Mouse (Mus musculus) left cerebral cortex, adult 8-10 months (tissue): Measurements from ENCODE around the gene Tac2. TPM values are rescaled to one million over a fixed set of nuclear protein-coding genes. Genes with fewer than 3 reads are reported as not detected.

Experiments
- DNase-seq, 2 experiments: peaks; one replicate each; pipeline ENCODE4 v3.0.0; 2022; ENCODE audit warnings: low spot score in 2 of 2
- total RNA-seq, 4 experiments: library from RNA; stranded (reverse); gene quantifications; 2 replicates each; pipeline ENCODE4 v1.2.4; 2022

The Tac2 gene
- 10 to 100 TPM; 13.0 to 20.5 (median 16.5) TPM for total RNA-seq

DNA sequence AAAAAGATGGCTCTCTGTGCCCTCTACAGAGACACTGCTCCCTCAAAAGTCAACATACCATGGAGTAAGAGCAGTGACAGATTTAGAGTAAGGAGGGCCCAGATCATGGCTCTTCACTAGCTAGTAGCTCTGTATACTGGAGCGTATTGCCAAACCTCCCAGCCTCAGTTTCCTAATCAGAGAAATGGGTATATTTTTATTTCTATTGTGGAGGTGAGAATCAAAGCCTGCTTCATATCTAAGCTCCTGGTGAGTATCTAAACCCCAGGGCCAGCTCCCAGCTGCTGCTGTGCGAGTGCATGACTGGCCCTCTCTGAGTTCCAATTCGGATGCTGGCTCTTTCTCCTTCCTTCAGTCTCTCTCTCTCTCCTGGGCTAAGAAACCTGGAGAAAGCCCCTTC is at the start of gene Tac2:
Tac2 (plus strand) TSS at position 301 of the 400 bp plus-strand sequence.
- no peak for DNase-seq

DNA sequence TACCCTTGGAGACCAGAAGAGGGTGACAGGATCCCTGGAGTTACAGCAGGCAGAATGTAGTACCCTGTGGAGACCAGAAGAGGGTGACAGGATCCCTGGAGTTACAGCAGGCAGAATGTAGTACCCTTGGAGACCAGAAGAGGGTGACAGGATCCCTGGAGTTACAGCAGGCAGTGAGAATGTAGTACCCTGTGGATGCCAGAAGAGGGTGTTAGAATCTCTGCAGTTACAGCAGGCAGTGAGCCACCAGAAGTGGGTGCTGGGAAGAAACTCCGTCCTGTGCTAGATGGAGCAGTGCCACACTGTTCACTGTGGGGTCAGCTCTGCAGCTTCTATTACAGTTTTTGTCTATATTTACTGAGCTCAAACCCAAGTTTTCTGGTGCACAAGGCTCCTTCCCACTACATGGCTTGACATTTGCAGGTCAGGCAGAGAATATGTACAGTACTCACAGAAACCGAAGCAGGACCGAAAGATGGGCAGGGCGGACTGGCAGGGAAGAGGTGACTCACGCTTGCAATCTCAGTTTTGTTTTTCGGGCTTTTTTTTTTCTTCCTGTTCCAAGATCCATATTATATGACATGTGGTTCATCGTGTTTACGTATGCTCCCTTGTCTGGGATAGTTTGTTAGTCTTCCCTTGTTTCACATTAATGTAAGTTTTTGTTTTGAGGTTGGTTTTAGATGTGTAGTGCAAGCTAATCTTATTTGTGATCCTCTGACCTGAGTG is 49.3 kb upstream of the Tac2 start:
- peak in 1 of 2 experiments; percentile 88 for DNase-seq

DNA sequence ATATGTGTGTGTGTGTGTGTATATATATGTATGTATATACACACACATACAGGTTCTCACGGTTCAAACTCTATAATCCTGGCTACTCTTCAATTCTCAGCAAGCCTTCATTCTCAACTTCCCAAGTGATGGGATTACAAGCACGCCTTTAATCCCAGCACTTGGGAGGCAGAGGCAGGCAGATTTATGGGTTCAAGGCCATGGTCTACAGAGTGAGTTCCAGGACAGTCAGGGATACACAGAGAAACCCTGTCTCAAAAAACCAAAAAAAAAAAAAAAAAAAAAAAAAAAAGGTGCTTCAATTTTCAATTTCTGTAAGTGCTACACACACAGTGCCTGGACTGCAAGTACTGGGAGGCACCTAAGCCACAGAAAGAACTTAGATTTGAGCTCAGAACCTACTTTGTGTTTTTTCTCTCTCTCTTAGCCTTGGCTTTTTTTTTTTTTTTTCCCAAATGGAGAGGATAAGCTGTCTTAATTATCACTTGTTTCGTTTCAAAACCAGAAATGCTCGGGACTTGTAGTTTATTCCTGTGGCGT is 48.3 kb upstream of the Tac2 start:
- no peak for DNase-seq

DNA sequence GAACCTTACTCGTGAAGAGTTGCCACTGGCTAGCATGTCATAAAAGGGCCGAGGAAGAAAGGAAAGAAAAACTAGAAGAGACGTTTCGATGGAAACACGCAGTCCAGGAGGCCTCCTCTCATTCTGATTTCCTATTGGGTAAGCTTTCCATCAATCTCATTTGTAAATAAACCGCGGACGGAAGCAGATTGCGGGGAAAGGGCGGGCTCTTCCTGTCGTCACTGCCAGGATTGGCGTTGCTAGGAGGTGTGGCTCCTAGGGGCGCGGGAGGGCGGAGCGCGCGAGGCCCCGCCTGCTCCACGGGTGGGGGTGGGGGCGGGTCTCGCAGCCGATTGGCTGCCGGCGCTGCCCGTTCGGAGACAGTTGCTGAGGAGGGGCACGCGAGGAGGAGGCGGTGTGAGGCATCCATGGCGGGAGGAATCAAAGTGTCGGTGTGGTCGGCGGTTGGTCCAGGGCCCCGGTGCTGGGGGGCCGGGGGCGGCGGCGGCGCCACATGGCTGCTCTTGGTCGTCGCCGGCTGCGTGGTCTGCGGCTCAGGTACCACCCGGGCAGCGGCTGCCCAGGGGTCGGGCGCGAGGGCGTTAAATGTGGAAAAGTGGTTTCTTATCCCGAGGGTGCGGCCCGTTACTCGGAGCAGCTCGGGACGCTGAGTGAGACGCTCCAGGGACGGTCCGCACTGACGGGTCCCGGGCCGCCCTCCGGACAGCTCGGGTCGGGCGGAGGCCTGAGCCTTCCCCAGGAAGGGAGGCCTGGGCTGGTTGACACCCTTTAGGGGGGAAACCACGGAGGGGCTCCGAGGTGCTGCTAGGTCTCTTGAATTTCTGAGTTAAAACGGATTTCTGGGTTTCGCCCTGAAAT is 47.4 kb upstream of the Tac2 start:
- peak; percentile 60 to 95 for DNase-seq

DNA sequence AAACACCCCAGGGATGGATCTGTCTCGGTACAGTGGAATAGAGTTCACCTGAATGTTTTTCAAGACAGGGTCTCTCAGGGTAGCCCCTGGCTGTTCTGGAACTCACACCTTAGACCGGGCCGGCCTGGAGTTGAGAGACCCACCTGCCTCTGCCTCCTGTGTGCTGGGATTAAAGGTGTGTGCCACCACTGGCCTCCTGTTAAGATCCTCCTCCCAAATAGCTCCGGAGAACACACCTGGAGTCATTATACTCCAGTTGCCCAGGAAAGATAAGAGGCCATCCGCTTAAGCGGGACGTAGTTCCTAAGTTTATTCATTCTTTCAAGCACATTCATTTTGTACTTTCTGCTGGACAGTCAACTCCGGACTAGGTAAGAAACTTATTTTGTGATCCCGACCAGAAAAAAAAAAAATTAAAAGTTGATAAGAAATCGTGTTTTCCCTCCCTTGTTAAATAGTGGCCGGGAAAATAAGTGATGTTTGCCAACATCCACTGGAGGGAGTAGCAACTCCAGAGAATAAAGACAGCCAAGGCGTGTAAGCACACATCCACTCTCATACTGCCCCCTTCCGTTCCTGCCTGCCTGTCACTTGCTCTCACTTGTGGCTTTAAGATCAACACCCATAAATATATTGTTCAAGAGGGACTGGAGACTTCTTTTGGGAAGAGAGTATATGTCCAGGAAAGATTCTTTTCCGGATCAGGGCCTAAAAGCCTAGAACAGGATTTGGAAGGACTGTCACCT is 46.5 kb upstream of the Tac2 start:
- peak in 1 of 2 experiments; percentile 52 for DNase-seq

DNA sequence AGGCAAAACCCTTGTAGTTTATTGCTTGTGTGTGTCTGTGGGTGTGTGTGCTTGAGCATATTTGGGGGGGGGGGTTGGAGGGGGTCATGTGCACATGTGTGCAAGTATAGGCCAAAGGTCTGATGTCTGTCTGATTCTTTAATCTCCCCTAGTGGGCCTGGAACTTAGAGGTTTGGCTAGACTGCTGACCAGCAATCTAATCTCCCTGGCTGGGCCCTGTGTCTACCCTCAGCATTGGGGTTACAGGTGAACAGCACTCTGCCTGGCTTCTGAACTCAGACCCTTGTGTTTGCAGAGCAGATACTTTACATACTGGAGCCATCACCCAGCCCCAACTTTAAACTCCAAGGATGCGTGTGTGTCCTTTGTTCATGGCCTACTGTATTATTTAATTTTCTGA is 45.1 kb upstream of the Tac2 start:
- no peak for DNase-seq

DNA sequence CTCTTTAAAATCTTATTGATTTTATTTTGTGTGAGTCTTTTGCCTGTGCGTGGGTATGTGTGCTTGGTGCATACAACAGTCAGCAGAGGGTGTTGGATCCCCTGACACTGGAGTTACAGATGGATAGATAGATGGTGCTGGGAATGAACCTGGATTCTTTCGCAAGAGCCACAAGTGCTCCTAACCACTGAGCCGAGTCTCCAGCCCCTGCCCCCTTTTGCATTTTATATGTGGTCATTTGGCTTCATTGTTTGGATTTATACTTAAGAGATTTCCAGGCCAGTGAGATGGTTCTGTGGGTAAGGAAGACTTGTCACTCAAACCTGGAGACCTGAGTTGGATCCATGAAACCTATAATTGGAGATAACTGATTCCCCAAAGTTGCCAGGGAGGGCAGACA is 44.4 kb upstream of the Tac2 start:
- DNase-seq = no peak

DNA sequence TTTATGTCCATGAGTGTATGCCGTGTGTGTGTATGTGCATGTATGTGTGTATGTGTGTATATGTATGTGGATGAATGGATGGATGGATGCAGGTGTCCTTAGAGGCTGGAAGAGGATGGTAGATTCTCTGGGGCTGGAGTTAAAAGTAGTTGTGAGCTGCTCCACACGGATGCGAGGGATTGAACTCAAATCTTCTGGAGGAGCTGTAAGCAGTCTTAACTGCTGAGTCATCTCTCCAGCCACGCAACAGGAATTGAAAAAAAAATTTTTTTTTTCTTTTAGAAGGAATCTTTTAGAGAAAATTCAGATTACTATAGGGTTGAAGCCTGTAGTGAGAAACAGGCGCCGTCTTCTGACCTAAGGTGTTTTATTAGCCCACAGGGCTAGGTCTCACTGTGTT is 41.4 kb upstream of the Tac2 start:
- DNase-seq = no peak

DNA sequence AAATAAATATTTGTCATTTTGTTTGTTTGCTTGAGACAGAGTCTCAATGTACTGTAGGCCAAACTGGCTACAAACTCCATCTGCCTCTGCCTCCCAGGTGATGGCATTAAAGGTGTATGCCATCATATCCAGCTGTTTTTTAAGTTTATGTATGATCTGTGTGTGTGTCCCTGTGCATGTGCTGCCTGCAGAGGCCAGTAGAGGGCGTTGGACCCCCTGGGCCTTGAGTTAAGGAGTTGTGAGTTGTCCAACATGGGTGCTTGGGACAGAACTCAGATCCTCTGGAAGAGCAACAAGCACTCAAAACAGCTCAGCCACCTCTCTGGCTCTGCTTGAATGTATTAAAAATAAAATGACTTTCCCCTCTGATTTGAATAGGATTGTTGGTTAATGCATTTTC is 33.2 kb upstream of the Tac2 start:
- no peak for DNase-seq

DNA sequence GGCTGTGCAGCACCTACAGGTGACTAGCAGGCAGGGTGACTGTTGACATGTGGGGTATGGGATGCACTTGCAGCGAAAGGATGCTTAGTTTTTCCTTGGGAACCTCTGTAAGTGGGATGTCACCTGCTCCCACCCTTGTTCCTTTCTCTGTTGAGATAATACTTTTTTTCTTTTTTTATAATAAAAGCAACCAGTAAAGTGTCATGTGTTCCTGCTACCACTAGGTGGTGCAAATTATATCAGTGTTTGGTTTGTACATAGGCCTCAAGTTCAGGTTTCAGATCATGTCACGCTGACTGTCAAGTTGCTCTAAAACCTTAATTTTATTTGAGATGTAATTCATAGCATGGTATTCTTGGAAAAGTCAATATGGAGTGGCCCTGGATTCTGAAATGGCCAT is 29.6 kb upstream of the Tac2 start:
- no peak for DNase-seq

DNA sequence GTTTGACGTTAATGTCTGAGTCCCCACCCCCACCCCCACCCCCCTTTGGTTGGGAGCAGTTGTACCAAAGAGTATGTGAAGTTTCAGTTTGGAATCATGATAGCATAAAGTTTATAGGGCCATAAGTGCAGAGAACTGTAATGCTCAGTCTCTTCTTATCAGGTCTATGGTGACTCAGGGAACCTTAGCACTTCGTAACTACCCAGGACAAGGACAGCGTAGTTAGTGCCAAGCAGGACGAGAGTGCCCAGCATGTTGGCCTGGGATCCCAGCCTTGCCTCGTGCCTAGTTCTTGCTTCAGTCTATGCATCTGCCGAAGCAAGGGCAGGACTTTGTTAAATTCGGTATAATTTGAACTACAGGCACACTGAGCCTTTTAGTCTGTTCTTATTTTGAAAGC is 28.5 kb upstream of the Tac2 start:
- no peak for DNase-seq

DNA sequence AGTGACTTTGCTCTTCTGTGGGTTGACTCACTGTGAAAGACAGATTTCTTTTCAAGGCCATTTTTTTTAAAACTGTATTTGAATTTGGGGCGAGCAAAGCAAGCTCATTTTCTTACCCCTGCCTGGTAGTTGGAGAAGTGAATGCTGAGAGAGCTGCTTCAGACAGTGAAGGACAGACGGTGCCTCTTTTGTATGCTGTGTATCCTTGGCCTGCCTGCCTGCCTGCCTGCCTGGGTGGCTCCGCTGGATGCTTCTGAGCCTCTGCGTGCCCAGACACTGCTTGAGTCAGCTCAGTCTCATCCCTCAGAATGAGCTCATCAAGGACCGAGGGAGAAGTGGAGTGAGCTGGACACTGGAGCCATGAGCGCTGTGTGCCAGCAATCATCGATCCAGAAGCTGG is 25.3 kb upstream of the Tac2 start:
- no peak for DNase-seq

DNA sequence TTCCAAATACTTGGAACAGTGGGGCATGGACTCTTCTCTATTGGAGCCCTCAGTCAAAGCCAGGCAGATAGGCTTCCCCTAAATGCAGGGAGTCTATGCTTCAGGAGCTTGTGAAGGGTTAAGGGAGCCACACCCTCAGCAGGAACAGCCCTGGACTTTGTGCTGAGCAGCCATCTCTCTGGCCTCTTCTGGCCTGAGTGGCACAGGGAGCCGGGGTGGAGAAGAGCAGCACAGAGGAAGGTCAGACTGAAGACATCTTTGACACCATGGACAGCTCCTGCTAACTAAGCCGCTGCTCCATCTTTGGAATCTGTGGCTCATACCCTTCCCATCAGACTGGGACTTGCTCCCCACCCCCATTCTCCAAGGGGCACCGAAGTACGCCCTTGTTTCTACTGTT is 21.0 kb upstream of the Tac2 start:
- no peak for DNase-seq

DNA sequence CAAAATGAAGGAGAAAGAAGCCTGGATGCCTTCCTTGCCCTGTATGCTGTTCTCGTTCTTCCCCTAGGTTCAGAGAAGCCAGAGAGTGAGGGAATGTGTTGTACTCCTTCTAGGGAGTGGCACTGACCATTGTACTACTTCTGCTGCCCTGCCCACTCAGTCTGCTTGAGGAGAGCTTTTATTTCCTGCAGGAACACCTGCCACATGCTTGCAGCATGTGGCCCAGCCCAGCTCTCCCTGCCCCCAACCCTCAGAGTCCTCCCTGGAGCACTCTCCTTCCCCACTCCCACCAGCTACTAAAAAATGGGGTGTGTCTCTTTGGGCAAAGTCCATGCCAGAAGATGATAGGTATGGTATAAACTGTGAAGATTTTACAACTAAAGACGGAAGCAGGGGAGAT is 20.0 kb upstream of the Tac2 start:
- DNase-seq = no peak

DNA sequence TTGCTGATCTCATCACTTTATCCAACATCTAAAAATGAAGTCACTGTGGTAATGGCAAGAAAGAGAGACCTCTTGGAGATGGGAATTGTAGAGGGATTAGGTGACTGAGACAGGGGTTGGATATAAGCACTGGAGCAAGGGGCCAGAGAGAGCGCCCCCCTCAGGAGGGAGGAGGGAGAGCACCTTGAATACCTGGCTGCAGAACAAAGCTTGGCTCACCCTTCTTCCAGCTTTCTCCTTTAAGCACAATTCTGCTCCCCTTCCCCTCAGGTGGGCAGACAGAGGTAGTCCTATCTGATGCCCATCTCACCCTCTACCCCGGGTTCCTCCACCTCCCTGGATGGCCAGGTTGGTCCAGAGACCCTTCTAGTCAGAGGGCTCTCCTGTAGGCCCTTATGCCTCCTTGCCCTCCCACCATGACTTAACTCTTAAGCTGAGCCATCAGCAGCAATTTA is 19.5 kb upstream of the Tac2 start, which contains the start of gene Myo1a:
Myo1a (plus strand) TSS at position 405 of the 455 bp plus-strand sequence.
- no peak for DNase-seq

DNA sequence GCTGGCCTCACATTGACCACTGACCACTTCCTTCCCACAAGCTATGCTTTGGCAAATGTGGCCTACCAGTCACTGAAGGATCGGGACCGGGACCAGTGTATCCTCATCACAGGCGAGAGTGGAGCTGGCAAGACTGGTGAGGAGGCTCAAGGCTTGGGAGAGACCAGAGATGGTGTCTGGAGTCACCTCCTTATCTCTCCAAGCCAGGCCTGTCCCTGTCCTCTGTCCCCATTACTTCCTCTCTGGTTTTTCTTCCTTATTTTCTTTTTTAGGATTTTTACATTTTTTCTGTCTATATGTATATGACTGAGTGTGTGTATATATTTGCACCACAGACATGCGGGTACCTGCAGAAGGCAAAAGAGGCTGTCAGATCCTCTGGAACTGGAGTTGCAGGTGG is 18.5 kb upstream of the Tac2 start:
- no peak for DNase-seq

DNA sequence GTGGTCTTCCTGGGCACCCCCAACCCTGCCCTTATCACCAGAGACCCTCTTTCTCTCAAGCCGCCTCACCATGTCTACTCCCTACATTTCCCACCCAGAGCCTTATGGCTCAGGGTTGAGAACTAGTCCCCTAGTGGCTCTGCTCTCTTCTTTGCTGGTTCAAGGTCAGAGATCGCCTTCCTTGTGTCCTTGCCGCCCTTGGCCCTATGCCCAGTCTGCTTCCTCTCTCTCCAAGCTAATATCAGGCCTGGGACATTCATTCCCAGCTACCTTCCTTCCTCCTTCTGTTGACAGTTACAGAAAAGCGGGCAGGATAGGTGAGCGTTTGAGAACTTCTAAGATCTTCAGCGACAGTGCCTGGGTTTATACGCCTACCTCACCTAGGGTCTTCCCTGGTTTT is 16.6 kb upstream of the Tac2 start:
- DNase-seq = no peak

DNA sequence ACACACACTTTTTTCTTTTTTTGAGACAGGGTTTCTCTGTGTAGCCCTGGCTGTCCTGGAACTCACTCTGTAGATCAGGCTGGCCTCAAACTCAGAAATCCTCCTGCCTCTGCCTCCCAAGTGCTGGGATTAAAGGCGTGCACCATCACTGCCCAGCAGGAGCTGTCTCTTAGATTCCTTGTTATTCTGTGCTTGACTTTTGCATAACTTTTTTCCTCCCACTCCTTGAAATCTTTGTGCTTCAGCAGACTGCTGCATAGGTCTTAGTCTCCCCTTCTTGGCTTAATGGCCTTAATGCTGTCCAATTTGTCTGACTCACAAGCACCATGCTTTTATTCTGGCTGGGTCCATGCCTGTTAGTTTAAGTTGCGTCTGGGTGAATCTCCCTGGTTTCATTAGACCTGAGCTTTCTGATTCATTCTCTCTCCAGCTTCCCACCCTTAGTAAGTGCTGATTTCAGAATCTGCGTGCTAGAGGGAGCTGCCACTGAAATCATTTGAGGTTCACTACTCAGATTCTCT is 15.4 kb upstream of the Tac2 start:
- DNase-seq = no peak

DNA sequence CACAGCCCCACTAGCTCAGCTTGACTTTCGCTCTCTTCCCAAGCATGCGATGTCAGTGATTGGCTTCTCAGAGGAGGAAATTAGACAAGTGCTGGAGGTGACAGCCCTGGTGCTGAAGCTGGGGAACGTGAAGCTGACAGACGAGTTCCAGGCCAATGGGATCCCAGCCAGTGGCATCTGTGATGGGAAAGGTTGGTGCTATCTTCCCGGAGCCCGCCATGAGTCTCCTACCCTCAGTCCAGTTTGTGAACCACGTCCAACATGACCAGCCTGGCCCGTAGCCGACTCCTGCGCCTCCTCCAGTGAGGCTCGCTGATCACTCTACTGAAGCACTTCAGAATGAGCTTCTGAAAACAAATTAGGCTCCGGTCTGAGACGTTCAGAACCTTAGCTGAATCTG is 13.9 kb upstream of the Tac2 start:
- DNase-seq = no peak

DNA sequence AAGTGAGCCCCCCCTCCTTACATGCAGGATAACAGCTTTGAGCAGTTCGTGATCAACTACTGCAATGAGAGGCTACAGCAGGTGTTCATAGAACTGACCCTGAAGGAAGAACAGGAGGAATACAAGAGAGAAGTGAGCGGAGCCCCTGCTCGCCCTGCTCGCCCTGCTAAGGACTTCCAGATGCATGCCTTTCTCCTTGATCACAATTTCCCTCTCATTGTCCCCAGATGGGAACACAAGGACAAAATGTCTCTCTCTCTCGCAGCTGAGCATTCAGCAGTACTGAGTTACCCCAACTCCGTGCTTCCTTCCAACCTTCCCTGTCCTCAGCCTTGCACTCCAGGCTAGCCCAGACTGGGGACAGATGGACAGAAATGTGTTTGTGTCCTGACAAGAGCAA is 11.5 kb upstream of the Tac2 start:
- no peak for DNase-seq

DNA sequence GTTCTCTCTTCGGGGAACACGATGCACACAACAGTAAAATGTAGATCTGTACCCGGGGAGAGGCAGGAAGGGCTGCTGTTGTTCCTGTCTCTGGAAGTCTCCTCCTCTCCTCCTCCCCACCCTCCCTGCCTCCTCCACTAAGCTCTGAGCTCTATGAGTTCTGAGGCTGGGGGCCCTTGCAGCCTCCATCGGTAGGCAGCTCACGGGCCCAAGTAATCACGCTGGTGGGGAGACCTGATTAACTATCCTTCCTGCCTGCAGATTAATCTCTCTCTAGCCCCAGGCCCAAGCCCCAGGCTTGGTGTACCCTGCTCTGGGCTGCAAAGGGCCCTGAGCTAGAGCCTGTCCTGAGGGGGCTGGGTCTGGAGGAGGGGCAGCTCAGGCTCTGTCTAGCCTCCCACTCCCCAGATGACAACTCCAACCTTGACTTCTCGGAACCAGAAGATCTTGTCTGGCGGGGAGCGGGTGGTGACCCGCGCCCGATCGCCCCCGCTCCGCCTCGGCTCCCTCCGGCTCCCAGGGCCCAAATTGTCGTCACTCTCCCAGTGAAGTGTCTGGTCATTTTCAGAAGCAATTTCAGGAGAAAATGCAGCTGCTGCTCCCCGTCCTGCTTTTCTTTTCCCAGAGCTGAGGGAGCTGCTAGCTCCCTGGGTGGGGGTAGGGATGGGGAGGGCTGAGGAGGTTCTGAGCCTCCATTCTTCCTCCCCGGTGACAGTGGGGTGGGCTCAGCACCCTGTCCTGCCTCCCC is 2.4 kb upstream of the Tac2 start:
- DNase-seq = no peak
